Mouse (Mus musculus): ENCODE results near the gene Mrpl38.

The Mrpl38 gene

DNA sequence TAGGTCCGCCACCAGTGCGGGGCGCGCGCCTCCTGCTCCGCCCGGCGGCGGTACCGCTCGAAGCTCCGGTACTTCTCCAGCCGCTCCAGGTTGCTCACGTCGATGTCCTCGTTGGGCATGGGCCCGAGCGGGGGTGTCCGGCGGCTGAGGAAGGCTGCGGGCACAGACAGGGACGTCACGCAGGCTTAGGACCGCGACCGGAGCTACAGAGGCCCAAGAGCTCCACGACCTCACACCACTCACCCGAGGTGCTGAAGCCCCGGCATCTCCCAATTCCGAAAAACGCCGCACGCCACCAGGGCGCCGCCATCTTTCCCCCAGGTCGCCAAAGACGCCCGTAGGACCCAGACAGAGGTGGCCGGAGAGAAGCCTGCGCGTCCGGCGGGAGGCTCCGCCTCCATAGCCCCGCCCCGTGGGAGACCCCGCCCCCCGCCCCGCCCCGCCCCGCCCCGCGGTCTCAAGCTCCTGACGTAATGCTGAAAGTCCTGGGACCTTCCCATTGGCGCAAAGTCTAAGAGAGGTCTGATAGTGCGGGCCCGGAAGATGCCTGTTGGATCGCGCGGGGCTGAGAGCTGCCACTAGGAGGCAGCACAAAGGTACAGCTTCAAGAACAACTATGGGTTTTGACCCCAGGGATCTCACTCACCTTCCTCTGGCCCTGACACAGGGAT lies at the start of gene Mrpl38:
Gene Mrpl38, minus strand, starts transcription at position 401 of the 671 bp plus-strand sequence.
- peak; percentile 68 to 76 for DNase-seq (ENCODE audit: low spot score in 2 of 2)

DNA sequence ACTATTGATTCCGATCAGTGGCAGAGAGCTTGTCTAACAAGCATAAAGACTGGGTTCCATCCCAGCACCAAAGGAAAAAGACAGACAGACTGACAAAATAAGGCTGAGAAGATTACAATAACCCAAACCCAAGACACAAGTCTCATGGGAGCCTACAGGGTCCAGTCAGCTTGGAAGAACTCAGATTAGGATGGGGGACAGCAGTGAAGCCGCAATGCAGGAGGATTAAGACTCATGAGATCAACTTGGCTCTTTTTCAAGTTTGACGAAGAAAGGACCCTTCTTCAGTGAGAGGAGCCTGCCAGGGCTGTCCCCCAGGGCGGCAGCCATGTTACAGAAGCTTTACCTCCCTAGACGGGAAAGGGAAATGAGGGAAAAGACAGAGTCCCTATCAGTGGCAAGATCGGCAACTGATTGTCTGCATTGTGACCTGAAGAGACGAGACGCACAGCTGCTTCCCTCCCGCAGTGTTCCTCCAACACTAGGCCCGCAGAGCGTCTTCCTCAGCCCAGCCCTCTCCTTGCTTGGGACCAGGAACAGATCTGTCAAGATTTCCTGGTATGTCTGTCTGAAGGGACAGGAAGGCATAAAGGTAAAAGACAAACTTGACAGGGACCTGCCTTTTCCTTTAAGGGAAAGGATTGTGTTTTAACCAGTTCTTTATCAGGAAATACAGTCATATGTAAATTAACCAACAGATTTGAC lies 48.7 kb upstream of the Mrpl38 start:
- DNase-seq (ENCODE audit: low spot score in 2 of 2) = no peak

- DNase-seq (ENCODE audit: low spot score in 2 of 2) = no peak
Measured at GRCm38 (mm10) chr11:116186360-116186759, 47.7 kb upstream of the Mrpl38 start.

DNA sequence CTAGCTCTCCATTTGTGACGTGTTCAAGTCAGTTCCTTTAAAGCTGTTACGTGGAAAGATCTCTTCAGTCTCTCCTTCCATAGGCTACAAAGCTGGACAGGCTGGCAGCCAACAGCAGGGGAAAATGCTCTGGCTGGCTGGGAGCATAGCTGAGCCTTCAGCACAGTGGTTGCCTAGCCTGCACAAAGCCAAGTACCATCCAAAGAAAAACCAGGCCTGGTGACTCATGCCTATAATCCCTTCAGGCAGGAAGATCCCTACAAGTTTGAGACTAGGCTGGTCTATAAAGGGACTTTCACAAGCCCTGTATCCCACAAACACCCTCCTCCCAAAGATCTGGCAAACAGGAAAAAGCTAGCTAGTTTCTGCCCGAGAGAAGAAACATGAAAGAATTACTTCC lies 47.2 kb upstream of the Mrpl38 start:
- DNase-seq (ENCODE audit: low spot score in 2 of 2) = no peak

DNA sequence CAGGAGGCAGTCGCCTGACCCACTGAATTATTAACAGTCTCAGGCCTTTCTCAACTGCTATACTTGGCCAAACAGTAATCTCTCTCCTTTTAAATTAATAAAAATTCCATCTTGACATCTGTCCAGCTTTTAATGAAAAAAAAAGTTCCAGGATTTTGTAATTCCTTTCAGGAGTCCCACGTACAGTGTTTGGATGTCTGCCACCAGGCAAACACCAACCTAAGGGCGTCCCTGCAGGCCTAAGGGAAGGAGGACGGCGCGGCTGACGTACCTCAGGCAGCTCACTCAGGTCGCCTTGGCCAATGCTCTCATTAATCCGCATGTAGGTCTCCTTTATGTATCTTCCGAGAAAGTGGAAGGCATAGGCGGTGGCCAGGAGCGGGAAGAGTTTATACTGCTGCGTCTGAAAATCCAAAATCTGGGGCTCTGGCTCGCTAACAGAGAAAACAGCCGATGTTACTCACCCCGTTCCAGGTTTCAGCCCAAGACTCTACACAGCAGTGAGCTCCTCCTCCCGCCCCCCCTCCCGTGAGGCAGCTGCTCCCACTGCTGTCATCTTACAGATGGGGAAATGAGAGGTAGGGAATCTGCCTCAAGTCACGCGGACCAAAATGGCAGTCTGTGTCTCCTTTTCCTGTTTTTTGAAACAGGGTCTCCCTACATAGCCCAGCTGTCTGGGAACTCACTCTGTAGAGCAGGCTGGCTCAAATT lies 39.9 kb upstream of the Mrpl38 start:
- DNase-seq (ENCODE audit: low spot score in 2 of 2) = no peak

- no peak for DNase-seq (ENCODE audit: low spot score in 2 of 2)
Measured at GRCm38 (mm10) chr11:116176010-116176409, 37.3 kb upstream of the Mrpl38 start.

DNA sequence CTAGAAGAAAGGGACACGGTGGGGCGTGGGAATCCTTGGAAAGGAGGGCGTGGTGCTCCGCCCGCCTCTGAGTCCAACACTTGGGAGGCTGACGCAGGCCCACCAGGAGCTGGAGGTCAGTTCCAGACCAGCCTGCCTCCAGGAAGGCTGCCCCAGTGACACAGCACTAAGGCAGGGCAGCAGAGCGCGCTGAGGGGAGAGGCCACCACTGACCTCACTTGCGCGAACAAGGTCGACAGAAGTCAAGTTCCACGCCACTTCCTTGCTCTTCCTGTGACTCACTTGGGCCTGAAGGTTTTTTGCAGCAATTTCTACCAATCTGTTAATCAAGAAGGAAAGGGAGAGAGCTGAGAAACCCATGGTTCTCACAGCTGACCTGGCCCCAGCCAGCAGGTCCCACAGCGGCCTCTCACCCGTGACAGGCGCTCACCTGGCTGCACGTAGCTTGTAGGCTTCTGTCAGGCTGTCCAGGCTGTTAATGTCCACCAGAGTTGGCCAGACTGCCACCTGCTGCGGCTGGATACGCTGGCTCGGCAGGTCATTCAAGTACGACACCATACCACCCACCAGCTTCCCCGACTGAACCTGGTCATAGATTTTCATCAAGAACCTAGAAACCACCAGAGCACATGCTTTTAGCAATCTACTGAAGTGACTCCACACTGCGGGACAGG lies 36.2 kb upstream of the Mrpl38 start:
- DNase-seq (ENCODE audit: low spot score in 2 of 2) = no peak

GRCm38 (mm10) chr11:116171959-116172358 lies 33.3 kb upstream of the Mrpl38 start:
- no peak for DNase-seq (ENCODE audit: low spot score in 2 of 2)

GRCm38 (mm10) chr11:116170003-116170800 lies 31.5 kb upstream of the Mrpl38 start:
- no peak for DNase-seq (ENCODE audit: low spot score in 2 of 2)

DNA sequence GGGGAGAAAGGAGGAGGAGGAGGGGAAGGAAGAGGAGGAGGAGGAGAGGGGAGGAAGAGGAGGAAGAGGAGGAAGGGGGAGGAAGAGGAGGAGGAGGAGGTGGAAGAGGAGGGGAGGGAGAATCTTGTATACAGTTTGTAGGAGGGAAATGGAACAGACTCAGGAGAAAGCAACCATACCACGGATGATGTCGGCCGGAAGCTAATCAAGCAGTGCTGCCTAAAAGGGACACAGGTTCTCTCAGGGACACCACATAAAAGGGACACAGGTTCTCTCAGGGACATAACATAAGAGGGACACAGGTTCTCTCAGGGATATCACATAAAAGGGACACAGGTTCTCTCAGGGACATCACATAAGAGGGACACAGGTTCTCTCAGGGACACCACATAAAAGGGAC lies 30.5 kb upstream of the Mrpl38 start:
- no peak for DNase-seq (ENCODE audit: low spot score in 2 of 2)

- peak; percentile 92 to 94 for DNase-seq (ENCODE audit: low spot score in 2 of 2)
Measured at GRCm38 (mm10) chr11:116167884-116168439, 29.3 kb upstream of the Mrpl38 start, which contains the start of gene Fbf1. Fbf1 (minus strand) TSS chr11:116168166.

DNA sequence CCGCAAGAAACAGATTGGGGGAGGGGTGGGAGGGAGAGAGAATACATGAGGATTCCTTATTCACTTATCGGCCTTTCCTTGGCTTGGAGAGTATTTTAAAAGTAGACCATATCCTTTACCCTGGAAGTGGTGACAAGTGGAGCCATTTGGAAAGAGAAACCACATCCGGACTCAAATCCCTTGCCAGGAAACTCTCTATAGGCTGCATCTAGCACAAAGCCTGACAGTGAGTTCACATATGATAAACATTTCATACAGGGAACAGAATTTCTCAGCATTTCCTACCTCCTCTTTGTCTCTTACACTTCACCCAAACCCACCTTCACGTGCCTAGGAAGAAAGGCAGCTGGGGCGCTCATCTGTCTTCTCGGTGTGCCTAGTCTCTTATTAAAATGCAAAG lies 28.6 kb upstream of the Mrpl38 start:
- no peak for DNase-seq (ENCODE audit: low spot score in 2 of 2)

DNA sequence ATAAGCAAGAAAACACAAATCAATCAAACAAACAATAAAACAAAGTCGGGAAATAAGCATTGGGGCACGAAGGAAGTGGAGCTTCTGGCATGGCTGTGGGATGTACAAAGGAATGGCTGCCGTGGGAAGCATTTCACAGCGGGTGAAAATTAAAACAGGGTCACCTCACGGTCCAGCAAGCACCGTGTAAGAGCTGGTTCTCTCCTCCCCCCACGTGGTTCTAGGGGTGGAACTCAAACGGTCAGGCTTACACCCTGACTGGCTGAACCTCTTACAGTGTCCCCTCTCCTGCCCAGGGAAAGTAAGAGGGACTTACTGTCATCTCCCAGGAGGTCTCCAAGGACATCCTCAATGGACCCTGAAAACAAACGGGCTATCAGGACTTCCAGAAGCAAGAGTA lies 24.3 kb upstream of the Mrpl38 start:
- DNase-seq (ENCODE audit: low spot score in 2 of 2) = no peak

GRCm38 (mm10) chr11:116162146-116162545 lies 23.5 kb upstream of the Mrpl38 start:
- peak in 1 of 2 experiments; percentile 66 for DNase-seq (ENCODE audit: low spot score in 2 of 2)

- DNase-seq (ENCODE audit: low spot score in 2 of 2) = no peak
Measured at GRCm38 (mm10) chr11:116161312-116161711, 22.6 kb upstream of the Mrpl38 start.

- no peak for DNase-seq (ENCODE audit: low spot score in 2 of 2)
Measured at GRCm38 (mm10) chr11:116150960-116151359, 12.3 kb upstream of the Mrpl38 start.

- no peak for DNase-seq (ENCODE audit: low spot score in 2 of 2)
Measured at GRCm38 (mm10) chr11:116149341-116149740, 10.7 kb upstream of the Mrpl38 start.

DNA sequence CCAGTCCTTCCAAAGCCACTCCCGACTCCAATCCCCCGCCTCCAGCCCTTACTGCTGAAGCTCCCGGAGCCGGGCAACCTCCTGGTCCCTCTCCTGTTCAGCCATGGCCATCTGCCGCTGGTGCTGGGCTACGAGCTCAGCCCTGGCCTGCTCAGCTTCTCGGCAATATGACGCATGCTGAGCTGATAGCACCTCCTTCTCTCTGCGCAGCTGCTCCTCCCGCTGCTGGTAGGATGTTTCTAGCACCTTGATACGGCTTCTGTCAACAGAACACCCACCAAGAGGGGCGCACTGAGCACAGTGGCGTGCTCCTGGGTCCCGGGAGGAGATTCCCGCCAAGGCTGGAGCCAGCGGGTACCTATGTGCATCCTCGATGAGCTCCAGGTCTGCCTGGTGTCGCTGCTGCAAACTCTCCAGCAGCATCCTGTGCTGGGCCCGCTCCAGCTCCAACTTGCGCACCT lies 10.1 kb upstream of the Mrpl38 start:
- DNase-seq (ENCODE audit: low spot score in 2 of 2) = no peak

- peak in 1 of 2 experiments; percentile 65 for DNase-seq (ENCODE audit: low spot score in 2 of 2)
Measured at GRCm38 (mm10) chr11:116146294-116146985, 7.8 kb upstream of the Mrpl38 start.
